Mouse (Mus musculus) gastrocnemius, postnatal 25 days (tissue): ENCODE measurements at regions not wholly inside any gene's neighbourhood (a gene's known extent, or its start where the extent isn't known, plus 50 kb on each side); places are given as distances from the start of the nearest gene placed in this dataset.

ENCODE experiments used
- DNase-seq: peaks from one replicate; pipeline ENCODE4 v3.0.0; 2022
- microRNA-seq, 2 experiments: library from miRNA; unstranded; fragments of <30 nt; microRNA quantifications; one replicate each; pipeline ENCODE4 v1.2.0; 2021; ENCODE audit warnings: borderline replicate concordance in 2 of 2

DNA sequence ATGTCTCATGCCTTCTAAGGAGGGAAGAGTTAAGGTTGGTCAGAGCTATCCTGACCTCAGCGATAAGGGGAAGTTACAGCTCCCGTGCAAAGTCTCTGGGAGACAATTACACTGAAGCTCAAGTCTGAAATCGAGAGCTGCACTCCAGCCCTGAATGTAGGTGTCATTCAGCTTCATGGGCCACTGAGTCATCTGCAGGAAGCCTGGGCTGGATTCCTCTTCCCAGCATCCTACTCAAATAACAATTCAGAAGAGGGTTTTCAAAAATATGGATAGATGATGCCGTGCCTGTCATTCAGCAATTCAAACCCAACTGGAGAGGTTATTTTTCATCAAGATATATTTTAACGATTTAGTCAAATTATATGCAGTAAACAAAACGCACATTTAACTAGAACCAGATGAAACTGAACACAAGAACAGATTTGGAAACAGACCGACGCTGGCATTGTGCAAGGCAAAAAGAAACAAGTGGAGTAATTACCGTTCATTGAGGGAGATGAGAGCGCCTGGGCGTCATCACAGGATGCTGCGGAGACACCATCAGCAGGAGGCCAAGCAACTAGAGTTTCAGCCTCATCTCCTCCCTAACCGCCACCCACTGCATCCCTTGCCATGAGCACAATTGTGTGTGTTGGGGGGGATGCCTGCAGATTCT lies 57.8 kb upstream of the Cfap46 start:
- no peak for DNase-seq

DNA sequence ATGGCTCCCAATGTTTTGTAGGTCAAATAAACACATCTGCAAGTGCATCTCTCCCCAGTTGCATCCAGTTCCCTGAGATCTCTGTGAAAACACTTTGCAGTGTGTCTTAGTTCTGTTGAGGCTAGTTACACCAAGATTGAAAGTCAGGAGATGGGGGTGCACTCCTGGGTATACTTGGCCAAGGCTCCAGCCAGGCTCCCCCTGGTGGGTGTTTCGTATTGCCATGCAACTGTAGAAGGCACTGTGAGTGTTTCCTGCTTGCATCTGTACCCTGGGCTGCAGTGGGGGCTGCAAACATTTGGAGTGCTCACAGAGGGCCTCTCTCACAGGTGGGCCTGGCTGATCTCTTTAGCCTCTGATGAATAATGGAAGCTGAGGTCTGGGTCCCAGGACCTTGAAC lies 63.2 kb upstream of the Cfap46 start:
- DNase-seq = no peak

GRCm38 (mm10) chr7:139747290-139748067 lies 63.9 kb upstream of the Cfap46 start:
- DNase-seq = no peak

- no peak for DNase-seq
Measured at GRCm38 (mm10) chr7:139755004-139755403, 71.4 kb upstream of the Cfap46 start.

DNA sequence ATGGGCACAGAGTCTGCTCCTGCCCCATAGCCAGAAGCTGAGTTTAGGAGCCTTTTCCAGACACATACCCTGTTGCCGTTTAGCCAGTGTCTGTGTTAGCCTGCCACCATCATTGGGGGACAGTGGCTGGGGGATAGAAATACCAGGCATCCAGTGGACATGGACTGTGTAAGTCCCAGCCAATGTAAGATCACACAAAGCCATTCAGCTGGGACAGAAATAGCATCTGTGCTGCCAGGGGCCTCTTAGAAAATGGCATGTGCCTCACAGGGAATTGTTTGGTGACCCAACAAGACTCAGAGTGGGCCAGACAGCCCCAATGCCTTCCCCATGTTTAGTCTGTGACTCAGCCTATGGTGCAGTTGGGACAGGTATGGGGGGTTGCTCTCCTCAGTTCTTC lies 71.5 kb upstream of the Adgra1 start:
- DNase-seq = no peak

- DNase-seq = no peak
Measured at GRCm38 (mm10) chr7:139763241-139763640, 70.7 kb upstream of the Adgra1 start.

DNA sequence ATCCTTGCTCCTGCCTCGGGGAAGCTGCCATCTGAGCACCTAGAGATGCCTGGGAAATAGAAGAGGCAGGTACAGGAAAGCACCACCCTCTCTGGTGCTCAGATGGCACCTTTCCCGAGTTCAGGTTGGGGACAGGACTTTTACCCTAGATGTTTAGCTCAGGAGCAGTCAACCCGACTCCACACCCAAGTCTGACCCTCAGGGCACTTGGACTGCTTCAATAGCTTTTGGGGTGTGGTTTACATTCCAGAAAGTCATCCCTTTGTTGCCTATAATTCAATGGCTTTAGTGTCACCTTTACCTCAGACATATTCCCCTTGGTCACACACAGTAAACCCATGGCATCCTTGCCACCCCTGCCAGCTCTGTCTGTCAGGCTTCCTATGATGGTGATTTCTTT lies 67.7 kb upstream of the Adgra1 start:
- DNase-seq = no peak

DNA sequence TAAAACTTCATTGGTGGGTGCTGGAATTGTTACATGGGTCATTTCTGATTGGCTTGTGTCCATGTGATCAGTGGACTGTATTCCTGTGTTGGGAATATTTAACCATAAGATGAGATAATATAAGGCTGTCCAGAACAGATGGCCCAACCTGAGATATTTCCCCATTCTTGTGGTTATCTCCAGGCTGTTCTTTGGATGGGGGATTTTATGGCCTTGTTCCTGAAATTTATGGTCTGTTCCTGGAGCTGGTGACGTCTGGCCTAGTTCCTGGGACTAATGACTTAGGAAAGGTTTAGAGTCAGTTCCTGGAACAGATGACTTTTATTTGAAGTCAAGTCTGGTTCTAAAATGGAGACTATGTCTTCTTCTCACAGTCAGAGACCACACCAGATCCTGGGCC lies 64.8 kb upstream of the Adgra1 start:
- no peak for DNase-seq

GRCm38 (mm10) chr7:139777243-139777642 lies 56.7 kb upstream of the Adgra1 start:
- DNase-seq = no peak

GRCm38 (mm10) chr7:139779876-139780275 lies 54.1 kb upstream of the Adgra1 start:
- peak; percentile 23 for DNase-seq

DNA sequence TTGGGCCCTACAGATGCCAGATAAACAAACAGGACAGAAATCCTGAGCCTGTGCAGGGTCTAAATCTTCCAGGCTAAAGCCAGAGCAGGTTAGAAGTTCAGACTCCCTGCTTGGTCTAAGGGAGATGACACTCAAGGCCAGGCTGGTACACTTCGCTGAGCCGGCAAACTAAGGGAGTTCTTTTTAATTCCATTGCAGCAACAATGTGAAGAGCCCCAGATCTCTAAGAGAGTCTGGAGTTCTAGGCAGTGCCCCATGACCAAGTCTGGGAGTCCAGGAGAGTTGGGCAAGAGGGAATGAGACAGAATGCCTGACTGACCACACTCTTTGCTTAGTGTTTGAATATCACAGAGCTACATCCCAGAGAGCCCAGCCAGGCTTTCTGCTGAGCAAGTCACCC lies 52.5 kb upstream of the Adgra1 start:
- DNase-seq = no peak

Small RNA genes lying in the stretch of these regions (microRNA-seq; reads per million reads assigned to microRNA genes)
- gene Mir6401 = 0 reads per million in 2 experiments
